Mouse (Mus musculus) heart, postnatal 14 days (tissue): ENCODE measurements around the gene Rpp40. TPM values are rescaled to one million over a fixed set of nuclear protein-coding genes. Genes with fewer than 3 reads are reported as not detected.

Source experiments
- DNase-seq, 2 experiments: peaks; one replicate each; pipeline ENCODE4 v3.0.0; 2021 to 2022
- intact Hi-C: fragments of 180-260 bp; cut with DNase I; formaldehyde crosslinking; loops from one replicate; pipeline ENCODE4 v1.15.1; 2025
- total RNA-seq, 2 experiments: library from RNA; stranded (reverse); gene quantifications; 2 replicates each; pipeline ENCODE4 v1.2.3; 2021

The Rpp40 gene
- total RNA-seq, 2 experiments from 2014 or later: 3.5 to 4.7 TPM

DNA sequence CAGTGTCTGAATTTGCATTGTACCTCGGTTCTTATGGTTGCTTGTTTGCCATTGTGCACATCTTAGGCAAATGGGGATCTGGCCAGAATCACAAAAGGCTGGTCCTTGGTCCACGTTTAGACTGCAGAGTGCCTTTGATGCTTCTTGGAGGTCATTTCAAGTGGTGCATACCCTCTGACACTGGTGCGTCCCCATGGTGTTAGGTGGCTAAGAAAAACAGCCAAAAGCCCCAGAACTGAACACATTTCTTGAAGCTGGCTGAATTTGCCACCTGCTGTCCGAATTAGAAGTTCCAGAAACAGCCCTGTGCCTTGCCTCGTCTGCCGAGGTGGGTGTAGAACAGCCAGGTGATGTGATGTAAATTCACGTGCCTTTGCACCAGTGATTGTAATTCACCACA lies 48.7 kb downstream of the Rpp40 start:
- intact Hi-C loops: no loop called here
- no peak for DNase-seq

DNA sequence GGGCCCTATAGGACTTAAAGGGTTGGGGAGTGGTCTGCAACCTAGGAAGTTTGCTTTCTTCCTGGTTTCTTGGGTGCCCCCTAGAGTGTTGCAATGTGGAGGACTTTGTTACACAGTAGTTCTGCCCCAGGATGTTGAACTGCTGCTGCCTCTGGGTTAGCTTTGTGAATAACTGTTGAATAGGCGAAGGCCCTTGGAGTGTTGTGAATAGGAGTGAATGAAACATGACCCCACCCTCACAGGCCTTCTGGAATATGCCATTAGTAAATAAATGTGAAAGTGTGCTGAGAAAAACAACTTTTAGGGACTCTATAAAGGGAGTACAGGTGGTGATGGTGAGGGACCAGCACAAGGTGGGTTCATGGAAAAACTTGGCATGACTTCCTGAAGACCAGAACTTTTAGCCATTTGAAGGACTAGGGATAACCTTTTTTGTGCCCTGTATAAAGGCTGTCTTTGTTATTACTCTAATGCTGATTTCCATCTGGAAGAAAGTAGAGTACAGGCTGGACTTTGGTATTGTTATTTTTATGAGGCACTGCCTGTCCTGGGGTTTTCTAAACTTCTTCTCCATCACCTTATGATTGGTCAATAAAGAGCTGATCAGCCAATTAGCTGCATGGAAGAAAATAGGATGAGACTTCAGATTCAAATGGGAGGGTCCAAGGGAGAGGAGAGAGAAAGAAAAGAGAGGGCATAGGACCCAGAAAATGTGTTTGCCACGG lies 53.1 kb downstream of the Rpp40 start:
- no peak for DNase-seq
- intact Hi-C loops: no loop called here

DNA sequence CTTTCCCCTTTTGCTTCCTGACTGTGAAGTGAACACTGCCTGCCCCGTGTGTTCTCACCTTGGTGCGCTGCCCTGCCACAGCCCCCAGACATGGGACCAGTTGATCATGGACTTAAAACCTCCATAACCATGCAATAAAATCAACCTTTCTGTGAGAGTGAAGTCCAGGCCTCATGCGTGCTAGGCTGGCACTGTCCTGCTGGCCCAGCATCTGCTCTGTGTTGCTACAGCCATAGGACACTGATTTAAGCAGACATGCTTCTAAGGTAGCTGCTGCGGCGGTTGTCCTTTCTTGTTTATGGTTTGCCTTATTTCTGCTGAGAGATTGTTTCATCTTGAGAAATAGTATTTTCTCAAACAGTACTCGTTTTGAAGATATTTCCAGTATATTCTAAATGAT lies 54.6 kb downstream of the Rpp40 start:
- DNase-seq: no peak

DNA sequence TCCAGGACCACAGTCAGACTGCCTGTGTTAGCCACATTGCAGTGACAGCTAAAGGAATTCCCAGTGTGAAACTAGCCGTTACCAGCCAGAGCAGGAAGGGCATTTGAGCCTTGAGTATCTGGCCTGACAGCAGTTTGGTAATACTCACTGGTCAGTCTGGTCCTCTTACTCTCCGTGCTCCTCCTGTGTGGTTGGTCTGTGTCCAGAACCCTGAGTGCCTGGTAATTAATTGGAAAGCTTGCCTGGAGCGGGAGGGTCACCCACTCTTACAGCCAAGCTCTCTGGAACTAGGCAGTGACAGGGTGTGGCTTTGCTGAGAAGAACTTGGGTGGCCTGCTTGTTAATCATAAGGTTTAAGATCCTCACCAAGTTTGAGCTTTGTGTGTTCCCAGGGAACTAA lies 57.5 kb downstream of the Rpp40 start:
- intact Hi-C loops: no loop called here
- DNase-seq: peak; percentile 21 to 47

More for the DNA sequence above, 54.6 kb downstream of the Rpp40 start:
- intact Hi-C loops: no loop called here

GRCm38 (mm10) chr13:35845306-35845705 lies 60.9 kb downstream of the Rpp40 start:
- intact Hi-C loops: no loop called here
- DNase-seq: no peak

Other genes starting within 250 kb of the Rpp40 start
- gene Cdyl, start 246.5 kb downstream of the Rpp40 start, total RNA-seq: 1 to 10 TPM; 8.6 to 9.0 TPM
- under 1 TPM; 0.37 to 0.38 TPM for gene Ppp1r3g, start 52.5 kb upstream of the Rpp40 start, total RNA-seq
- gene Fars2, start 211.1 kb upstream of the Rpp40 start, total RNA-seq: 10 to 100 TPM; 63.2 to 65.6 TPM
- gene Lyrm4, start 211.2 kb upstream of the Rpp40 start, total RNA-seq: 1 to 10 TPM; 8.0 to 8.1 TPM